Mouse (Mus musculus) gastrocnemius, postnatal 14 days (tissue): ENCODE data around the gene 1500015O10Rik. TPM values are rescaled to one million over a fixed set of nuclear protein-coding genes. Genes with fewer than 3 reads are reported as not detected.

Experiments used
- DNase-seq: peaks from one replicate; pipeline ENCODE4 v3.0.0; 2021; ENCODE audit warnings: mixed read lengths
- intact Hi-C: fragments of 180-260 bp; cut with DNase I; formaldehyde crosslinking; loops from one replicate; pipeline ENCODE4 v1.15.1; 2025; ENCODE audit warnings: low total_unique reads
- total RNA-seq, 2 experiments: library from RNA; stranded (reverse); gene quantifications; 2 replicates each; pipeline ENCODE4 v1.2.3; 2021

The 1500015O10Rik gene
- total RNA-seq, 2 experiments from 2014 or later = 26.6 to 28.5 TPM

- DNase-seq = no peak
- intact Hi-C loops = no loop called here
Measured at GRCm38 (mm10) chr1:43769348-43769747, 38.9 kb downstream of the 1500015O10Rik start.

GRCm38 (mm10) chr1:43770032-43770431, 39.6 kb downstream of the 1500015O10Rik start:
- no peak for DNase-seq
- intact Hi-C loops = no loop called here

- intact Hi-C loops = no loop called here
- DNase-seq = no peak
Measured at GRCm38 (mm10) chr1:43772694-43773093, 42.3 kb downstream of the 1500015O10Rik start.

GRCm38 (mm10) chr1:43774126-43774525, 43.7 kb downstream of the 1500015O10Rik start:
- intact Hi-C loops = no loop called here
- no peak for DNase-seq

GRCm38 (mm10) chr1:43776106-43776505, 45.7 kb downstream of the 1500015O10Rik start:
- peak; percentile 9 for DNase-seq
- intact Hi-C loops = no loop called here

GRCm38 (mm10) chr1:43781195-43781594, 50.8 kb downstream of the 1500015O10Rik start:
- DNase-seq = no peak
- intact Hi-C loops = no loop called here

- intact Hi-C loops = no loop called here
- no peak for DNase-seq
Measured at GRCm38 (mm10) chr1:43781672-43782071, 51.3 kb downstream of the 1500015O10Rik start.

GRCm38 (mm10) chr1:43782680-43783079, 52.3 kb downstream of the 1500015O10Rik start:
- DNase-seq = no peak
- intact Hi-C loops = no loop called here

- intact Hi-C loops = no loop called here
- DNase-seq = no peak
Measured at GRCm38 (mm10) chr1:43783186-43783585, 52.8 kb downstream of the 1500015O10Rik start.

- DNase-seq = no peak
- intact Hi-C loops = no loop called here
Measured at GRCm38 (mm10) chr1:43785316-43785715, 54.9 kb downstream of the 1500015O10Rik start.

- no peak for DNase-seq
- intact Hi-C loops = no loop called here
Measured at GRCm38 (mm10) chr1:43786711-43787110, 56.3 kb downstream of the 1500015O10Rik start.

GRCm38 (mm10) chr1:43789765-43790164, 59.4 kb downstream of the 1500015O10Rik start:
- no peak for DNase-seq

More at GRCm38 (mm10) chr1:43789765-43790164, 59.4 kb downstream of the 1500015O10Rik start:
- intact Hi-C loops = no loop called here

Other genes starting within 250 kb of the 1500015O10Rik start
- gene Uxs1, start 97.2 kb downstream of the 1500015O10Rik start, total RNA-seq = 10 to 100 TPM; 11.4 to 15.0 TPM
- gene Tpp2, start 203.0 kb downstream of the 1500015O10Rik start, total RNA-seq = 10 to 100 TPM; 31.5 to 35.0 TPM